Mouse (Mus musculus): ENCODE results near the gene Eif2ak2.

Eif2ak2 gene

DNA sequence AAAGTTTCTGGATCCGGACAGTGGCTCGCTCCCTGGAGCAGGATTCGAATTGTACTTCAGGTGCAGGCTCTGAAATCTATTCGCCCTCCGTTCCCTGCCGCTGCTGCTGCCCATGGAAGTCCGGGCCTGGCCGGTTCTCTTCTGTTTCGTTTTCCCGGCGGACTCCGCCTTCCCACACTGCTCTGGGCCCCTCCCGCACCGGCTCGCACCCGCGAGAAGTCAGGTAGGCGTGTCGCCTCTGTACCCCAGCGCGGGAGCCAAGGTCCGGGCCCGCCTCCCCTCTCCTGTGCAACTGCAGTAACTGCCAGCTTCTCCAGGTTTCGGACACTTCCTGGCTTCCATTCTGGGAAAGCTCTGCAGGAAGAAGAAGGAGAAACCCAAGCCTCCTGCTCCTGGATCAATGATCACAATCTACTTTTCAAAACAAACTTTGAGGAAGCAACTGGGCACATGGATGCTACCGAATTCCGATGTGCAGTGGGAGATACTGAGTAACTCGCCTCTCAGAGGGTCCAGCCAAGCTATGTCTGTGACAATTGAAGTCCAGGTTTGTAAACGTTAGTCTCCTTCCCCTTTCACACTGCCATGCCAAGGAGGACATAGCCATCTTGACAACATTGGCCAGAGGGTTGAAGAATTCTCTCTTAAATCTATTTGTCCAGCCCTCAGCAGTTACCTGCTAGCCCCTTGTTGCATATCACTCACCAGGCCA is at the start of gene Eif2ak2:
Gene Eif2ak2, minus strand, starts transcription at position 173 of the 712 bp plus-strand sequence.
- peak; percentile 58 to 66 for DNase-seq

DNA sequence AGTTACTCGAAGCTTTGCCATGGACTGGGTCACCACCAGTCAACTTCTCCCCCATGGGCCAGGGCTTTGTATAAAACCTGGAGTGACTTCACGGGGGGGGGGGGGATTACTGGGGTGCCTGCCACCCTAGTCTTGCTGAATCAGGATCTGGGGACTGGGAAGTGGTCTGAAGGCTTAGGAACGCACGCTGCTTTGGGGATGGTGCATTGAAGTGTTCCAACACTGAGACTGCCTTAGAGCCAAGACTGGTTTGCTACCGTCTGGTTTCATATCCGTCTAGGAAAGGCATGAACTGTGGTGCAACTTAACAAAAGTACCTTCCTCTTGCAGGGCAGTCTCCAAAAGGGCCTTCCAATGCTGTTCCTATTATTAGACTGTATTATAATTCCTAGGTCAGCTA is 35.3 kb upstream of the Eif2ak2 start:
- DNase-seq: no peak

DNA sequence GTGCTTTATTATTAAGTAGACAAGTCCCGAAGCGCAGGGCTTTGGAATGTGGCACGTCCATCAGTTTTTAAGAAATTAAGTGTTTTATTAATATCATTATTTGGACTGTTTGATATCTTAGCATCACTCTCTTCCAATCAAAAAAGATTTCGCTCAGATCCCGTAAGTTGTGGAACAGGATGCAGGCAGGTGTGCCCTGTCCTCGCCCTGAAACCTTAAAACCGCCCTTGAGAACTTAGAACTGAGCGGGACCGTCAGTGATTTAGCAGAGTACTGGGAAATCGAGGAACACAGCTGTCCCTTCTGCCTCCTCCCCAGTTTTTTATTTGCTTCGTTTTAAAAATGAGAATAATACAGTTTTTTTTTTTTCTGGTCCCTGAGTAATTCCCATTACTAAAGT is 34.5 kb upstream of the Eif2ak2 start:
- DNase-seq: no peak

DNA sequence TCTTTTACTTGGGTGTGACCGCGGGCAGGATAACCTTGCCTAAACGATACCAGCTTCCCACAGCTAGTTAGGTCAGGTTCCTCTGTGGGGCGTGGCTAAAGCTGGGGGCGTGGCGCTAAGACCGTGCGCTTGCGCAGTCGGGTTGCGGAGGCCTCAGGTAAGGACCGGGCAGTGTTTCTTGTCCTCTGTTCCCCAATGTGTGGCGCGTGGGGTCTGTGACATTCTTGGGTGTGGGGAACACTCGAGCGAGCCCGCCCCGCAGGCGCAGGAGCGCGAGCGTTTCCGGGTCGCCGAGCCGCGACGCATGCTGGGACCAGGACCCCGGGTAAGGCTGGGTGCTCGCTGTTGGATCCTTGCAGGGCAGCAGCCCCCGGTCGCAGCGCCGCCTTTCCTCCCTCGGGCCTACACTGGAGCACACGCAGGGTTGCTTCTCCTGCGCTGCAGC is 34.0 kb upstream of the Eif2ak2 start, which contains the start of gene Cebpzos:
Gene Cebpzos, plus strand, starts transcription at position 132 of the 445 bp plus-strand sequence.
- peak; percentile 93 for DNase-seq

DNA sequence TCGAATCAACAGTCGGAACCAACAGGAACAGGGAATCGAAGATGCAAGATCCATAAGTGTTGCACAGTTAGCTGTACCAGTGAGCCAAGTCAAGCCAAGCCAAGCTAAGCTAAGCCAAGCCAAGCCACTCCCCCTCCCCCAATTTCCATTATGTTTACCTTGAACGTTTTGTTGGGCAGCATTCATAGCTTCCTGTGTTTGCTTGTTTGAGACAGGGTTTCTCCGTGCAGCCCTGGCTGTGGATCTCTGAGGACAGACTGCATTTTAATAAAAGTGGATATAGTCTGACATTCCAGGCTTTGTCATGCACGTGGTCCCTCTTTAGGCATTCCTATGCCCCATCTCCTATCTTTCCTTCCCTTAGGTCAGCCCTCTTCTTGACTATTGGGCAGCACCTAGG is 33.4 kb upstream of the Eif2ak2 start:
- DNase-seq: no peak

DNA sequence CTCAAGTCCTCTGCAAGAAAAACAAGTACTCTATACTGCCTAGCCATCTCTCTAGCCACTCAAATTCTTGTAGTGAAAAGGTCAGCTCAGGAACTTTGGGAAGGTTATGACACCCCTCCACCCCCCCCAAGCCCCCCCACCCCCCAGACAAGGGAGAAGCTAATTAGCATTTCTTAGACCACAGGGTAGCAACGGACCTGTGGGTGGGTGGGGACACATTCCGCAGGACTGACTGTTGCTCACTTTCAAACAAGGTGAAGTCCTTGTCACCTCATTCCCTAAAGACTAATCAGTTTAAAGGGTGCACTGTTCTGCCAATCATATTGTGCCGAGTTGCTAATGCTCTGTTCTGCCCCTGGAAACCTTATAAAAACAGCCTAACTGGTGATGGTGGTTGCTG is 31.5 kb upstream of the Eif2ak2 start:
- DNase-seq: no peak

DNA sequence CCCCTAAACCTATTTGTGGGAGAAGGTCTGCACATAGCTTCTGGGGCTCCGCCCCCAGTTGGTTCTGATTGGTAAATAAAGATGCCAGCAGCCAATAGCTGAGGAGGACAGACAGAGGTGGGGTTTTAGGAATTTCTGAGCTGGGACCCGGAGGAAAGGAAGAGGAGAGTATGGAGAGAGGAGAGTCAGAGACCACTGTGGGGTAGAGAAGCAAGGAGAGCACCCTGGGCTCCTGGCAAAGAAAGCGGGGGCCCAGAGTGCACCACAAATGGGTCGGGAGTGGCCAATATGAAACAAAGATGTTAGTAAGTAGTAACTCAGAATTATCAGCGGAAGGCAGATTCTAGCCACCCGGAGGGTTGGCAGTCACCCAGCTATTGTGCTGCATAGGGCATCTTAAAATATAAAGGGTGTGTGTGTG is 30.5 kb upstream of the Eif2ak2 start:
- DNase-seq: no peak

DNA sequence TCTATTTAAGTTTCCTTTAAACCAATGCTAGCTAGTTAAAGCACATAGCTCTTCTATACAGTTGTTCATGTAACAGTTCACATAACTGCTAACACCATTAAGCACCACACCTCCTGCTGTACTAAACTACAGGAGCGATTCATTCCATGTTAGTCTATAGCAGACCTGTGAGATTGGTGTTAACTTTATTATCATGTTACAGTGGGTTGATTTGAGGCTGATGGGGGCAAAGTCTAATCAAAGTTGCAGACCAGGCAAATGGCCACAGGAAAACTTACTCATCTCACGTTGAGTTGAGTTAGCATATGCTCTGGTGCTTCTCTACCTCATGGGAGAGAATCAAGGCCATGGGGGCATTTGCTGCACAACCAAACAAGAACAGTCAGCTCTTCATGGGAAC is 27.0 kb upstream of the Eif2ak2 start:
- no peak for DNase-seq

DNA sequence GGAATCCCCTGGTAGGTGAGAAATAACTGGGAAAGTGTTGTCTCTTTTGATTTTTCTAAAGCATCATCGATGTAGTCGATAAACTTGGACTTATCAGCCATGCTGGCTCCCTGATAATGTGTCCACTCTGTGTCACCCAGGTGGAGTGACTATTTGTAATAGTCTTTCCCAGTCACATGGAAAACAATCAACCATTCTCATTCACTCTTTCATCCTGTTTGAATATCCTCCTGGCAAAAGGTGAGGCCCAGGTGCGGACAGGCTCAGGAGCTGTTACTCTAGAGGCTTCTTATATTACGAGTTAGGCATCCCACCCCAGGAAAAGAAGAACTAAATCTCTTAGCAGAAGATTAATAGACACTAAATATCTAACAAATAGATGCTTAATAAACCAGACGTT is 24.5 kb upstream of the Eif2ak2 start, which contains the start of gene Sult6b1:
Gene Sult6b1, minus strand, starts transcription at position 101 of the 400 bp plus-strand sequence.
- DNase-seq: no peak

DNA sequence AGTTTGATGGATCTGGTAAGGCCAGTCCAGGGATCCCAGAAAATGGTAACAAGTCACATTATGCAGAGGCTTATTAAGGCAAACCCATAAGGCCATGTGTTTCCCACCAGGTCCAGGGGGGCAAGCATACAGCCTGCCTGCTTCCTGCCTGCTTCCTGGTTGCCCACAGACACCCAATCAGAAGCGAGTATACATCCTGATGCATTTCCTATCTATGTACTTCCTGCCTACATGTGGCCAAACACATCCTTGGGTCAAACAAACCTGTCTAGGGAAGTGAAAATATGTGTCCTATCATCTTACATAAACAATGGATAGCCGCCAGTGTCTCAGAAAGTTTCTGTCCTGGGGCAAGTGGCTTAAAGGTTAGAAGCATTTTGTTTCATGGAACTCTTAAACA is 20.8 kb upstream of the Eif2ak2 start:
- no peak for DNase-seq

DNA sequence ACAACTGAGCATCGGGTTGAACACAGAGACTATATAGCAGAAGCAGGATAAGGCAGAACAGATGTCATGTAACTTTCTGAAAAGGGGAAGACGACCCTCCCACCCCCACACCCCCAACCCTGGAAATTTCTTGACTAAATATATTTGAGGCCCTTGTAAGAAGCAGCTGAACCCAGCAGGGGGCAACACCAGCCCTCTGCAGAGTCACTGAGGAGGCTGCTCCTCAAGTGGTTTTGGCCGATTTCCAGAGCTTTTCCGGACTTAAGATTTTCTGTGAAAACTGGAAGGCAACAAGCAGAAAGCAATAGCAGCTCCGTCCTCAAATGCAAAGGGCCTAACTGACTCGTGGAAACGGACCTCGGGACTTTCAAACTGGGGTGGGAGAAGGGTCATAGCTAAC is 13.0 kb upstream of the Eif2ak2 start:
- peak; percentile 19 to 29 for DNase-seq

DNA sequence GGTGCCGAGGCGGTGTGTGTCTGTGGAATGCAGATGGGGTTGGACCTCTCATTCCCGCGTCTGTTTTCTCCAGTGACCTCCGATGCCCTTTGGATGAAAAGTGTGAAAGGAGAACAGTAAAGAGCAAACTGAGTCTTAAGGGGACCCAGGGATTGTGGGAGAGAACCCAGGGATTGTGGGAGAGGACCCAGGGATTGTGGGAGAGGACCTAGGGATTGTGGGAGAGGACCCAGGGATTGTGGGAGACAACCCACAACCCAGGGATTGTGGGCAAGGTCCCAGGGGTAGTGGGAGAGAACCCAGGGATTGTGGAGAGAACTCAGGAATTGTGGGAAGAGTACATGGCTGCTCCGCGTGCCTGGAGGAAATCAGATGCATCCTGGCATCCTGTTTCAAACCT is 12.6 kb upstream of the Eif2ak2 start:
- DNase-seq: no peak

DNA sequence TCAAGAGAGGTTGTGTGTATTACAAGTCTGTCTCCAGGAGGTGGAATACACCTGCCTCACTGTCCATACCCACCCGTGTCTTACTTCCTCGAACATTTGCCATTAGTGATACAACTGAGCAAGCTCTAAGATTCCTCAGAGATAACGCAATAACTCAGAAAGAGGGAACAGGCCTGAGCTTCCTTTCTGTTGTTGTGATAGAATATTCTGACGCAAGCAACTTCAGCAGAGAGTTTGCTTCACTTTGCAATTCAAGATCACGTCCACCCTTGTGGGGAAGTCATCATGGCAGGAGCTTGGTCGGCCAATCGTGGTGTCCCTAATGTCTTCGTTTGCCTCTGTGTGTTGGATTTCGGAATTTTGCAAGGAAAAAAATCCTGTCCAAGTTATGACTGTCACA is 8.6 kb upstream of the Eif2ak2 start:
- no peak for DNase-seq

DNA sequence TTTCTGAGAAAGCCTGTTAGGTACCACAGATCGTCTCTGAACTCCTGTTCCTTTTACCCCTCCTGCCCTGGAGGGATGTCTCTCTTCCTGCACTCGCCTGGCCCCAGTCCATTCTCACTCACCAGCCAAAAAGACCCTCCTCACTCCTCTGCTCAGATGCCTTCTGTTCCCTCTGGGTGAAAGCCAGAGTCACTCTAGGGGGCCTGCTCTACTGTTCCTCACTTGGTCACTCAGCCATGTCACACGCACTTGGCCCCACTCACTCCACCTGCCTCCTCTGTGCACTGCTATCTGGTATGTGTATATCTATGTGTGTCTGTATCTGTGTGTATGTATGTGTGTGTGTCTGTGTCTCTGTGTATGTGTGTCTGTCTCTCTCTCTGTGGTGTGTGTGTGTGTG is 6.8 kb upstream of the Eif2ak2 start:
- DNase-seq: no peak

DNA sequence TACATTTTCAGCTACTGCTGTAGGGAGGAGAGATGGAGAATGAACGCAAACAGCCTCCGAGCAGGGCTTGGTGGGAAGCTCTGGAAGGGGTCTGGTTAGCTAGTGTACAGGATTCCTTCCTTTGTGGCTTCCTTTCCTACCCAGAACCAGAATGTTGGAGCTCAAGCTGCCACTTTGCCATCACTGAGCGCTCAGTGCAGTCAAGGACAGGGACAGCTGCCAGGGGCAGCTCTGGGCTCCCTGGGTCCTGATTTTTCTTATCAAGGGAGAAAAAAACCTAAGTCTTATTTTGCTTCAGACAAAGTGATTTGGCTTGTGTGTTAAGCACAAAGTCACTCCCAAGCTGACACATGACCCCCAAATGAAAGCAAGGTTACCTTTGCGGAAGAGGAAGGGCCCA is 6.2 kb upstream of the Eif2ak2 start:
- DNase-seq: no peak

DNA sequence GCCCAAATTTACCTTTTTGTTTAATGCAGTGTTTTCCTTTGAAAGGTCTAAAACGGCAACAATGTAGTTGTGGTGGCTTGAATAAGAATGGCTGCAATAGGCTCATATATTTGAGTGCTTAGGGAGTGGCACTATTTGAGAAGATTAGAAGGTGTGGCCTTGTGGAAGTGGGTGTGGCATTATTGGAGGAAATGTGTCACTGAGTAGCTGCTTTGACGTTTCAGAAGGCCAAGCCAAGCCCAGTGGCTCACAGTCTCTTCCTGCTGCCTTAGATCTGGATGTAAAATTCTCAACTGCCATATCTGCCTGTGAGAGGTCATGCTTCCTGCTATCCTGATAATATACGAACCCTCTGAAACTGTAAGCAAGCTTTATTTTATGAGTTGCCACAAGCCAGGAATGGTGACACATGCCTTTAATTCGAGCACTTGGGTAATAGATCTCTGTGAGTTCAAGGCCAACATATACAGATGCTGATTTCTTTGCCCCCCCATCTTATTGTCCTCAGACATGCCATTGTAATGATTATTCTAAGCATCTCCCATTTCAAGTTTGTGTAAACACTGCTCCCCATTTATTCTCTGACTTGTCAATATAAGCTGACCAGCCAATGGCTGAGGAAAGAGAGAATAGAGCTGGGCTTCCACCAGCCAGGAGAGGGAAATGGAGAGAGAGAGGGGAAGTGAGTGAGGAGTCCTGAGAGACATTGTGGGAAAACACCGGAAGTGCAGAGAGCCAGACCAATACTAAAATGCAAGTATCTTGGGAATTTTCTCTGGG is 3.1 kb upstream of the Eif2ak2 start:
- no peak for DNase-seq

DNA sequence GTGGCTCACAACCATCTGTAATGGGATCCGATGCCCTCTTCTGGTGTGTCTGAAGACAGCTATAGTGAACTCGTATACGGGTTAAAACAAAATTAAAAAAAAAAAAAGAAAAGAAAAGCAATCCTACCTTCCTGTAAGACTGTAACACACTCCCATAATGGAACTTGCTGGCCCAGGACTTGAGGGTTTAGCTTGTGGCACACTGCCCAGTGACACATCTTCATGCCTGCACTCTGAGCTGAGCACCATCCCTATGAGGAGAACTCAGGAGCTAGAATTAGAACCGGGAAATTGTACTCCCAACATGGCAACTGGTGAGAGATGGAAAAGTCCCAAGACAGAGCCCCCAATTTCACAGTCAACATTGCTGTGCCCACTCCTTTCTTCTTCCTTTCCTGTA is 918 bp upstream of the Eif2ak2 start:
- DNase-seq: no peak

DNA sequence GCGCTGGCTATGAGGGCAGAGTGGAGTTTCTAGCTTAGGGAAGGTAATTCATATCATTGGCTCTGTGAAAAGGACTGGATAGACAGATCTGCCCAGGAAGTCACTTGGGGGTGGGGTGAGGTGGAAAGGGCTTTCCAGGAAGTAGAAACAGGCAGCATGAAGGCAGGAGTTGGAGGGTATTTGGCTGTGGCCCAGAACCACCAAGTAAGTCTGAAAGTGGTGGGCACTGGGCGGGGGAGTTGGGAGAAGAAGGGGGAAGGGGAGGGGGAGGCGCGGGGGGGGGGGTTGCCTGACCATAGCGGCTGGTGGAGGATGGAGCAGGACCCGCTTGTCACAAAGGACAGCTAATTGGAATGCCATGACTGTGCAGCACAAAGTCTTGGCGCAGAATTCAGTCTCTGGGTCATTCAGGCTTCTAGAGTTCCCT is 482 bp downstream of the Eif2ak2 start:
- peak; percentile 8 to 28 for DNase-seq

DNA sequence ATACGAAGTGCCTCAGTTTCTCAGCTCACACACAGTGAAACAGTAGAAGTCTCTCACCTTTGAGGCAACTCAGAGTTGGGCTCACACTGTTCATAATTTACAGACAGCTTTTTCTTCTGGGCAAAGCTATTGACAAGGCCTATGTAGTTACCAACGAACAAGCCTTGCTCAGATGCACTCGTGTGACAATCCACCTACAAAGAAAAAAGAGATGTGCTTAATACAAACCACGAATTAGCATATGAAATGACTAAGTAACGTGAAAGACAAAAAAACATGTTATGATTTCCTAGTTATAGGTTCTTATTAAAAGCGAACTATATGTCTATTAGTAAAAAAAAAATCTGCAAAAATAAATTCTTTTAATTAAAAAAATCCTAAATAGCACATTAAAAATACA is 8.5 kb downstream of the Eif2ak2 start:
- DNase-seq: no peak

DNA sequence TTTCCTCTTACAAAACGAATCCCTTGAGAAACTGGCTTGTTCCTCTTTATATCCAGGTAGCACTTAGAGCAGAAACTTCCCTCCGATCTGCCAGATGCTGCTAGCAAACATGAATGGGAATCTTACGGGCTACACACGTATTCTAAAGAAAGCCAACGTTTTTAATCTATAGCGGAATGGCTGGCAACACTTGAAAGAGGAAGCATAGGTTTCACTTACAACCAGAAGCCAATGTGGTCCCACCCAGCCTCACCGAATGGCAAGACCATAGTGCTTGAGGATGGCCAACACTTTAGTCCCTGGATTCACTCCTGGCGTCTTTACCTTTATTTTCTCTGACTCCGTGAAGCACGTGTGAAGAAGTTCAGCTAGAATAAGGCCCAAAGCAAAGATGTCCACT is 26.1 kb downstream of the Eif2ak2 start:
- no peak for DNase-seq

DNA sequence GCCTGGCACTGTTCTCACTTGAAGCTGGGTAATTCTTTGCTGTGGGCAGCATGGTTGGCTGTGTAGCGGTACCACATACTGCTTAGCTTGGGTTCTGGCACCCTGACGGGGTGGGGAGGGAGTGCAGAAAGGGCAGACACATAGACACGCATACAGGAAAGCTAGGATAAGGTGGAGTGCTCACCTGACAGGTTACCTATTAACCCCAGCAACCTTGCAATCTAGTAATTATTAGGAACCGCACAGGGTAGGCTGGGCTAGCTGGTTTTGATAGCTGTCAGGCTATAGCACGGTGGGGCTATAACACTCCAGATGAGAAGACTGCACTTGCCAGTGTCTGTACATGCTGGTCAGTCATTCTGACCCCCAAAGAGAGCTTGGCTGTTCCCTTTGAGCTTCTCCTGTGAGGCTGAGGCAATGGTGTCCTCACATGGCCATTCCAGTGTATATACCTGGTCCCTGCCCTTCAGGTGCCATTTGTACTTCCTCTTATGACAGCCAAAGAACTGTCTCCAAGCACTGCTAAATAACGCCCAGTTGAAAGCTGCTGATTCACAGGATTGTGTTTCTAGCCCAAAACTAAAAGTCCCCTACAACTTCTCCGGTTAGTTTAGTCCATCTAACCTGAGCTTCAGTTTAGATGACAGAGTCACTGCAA is 40.0 kb downstream of the Eif2ak2 start:
- DNase-seq: no peak

DNA sequence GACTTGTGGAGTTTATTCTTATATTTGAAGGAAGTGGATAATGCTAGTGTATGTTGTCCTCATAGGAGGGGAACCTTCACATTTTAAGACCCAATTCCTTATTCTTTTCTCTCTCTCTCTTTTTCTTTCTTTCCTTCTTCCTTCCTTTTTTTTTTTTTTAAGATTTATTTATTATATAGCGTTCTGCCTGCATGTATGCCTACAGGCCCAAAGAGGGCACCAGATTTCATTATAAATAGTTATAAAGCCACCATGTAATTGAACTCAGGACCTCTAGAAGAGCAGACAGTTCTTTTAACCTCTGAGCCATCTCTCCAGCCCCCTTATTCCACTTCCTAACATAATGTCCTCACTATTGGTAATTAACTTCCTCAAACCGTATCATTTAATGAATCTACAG is 46.3 kb downstream of the Eif2ak2 start:
- peak in 1 of 2 experiments; percentile 8 for DNase-seq

Data from B cell, adult 2 months (primary cell).